Mouse (Mus musculus) ES-E14 (cell line): ENCODE results near the gene Spata18.

ENCODE experiments used
- CHD2 ChIP-seq: IDR thresholded peaks from 2 replicates; pipeline ENCODE4 v1.6.1; 2014; ENCODE audit warnings: mild to moderate bottlenecking, low read depth, low read length, inconsistent platforms
- HCFC1 ChIP-seq: IDR thresholded peaks from 2 replicates; pipeline ENCODE4 v1.6.1; 2012; ENCODE audit warnings: low read length, inconsistent platforms, borderline replicate concordance; ENCODE audit not compliant: insufficient read depth
- ZC3H11A ChIP-seq: IDR thresholded peaks from 2 replicates; pipeline ENCODE4 v1.6.1; 2012; ENCODE audit warnings: low read depth, mild to moderate bottlenecking, inconsistent platforms, low read length, borderline replicate concordance
- ZNF384 ChIP-seq: IDR thresholded peaks from 2 replicates; pipeline ENCODE4 v1.6.1; 2012; ENCODE audit warnings: low read depth, low read length, inconsistent platforms

DNA sequence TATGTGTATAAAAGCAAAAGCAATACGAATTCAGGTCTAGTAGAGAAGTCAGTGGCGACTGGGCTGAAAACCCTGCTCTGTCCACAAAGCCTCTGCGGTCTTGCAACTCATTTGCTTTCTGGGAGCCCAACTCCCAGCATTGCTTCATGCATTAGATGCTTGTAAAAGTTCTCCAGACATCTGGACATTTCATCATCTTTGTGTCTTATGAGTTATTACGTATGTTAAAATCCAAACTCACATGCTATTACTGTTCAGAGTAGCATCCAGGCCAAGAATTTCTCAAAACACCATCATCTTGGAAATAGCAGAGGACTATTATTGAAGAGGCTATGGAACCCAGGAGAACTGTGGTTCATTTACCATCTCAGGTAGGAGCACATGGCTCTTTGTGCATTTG, 40.1 kb upstream of the Spata18 start:
- TF ChIP-seq CHD2, result no peak
- TF ChIP-seq HCFC1, result no peak
- TF ChIP-seq ZNF384, result no peak
- no peak for TF ChIP-seq ZC3H11A
